Mouse (Mus musculus): Measurements from ENCODE around the gene Gm45208. TPM values are rescaled to one million over a fixed set of nuclear protein-coding genes. Genes with fewer than 3 reads are reported as not detected.
"Not testable (repeated sequence)": the region's sequence is repeated elsewhere in the genome, so short reads cannot be mapped to it uniquely, and the experiment has no call there.

Gene Gm45208
- total RNA-seq, 2 experiments from 2014 or later: not detected

GRCm38 (mm10) chrX:7727176-7727575, 5.1 kb downstream of the Gm45208 start:
- no peak for DNase-seq (ENCODE audit: low spot score in 2 of 2)

- DNase-seq (ENCODE audit: low spot score in 2 of 2): peak; percentile 68 to 77
Observed at GRCm38 (mm10) chrX:7728215-7728921, 6.3 kb downstream of the Gm45208 start, which contains the start of gene Praf2. TSS of gene Praf2 (plus strand) at chrX:7728439.

- no peak for DNase-seq (ENCODE audit: low spot score in 2 of 2)
Observed at GRCm38 (mm10) chrX:7728922-7729265, 6.8 kb downstream of the Gm45208 start.

- DNase-seq (ENCODE audit: low spot score in 2 of 2): peak; percentile 71 to 77
Observed at GRCm38 (mm10) chrX:7733571-7734156, 11.6 kb downstream of the Gm45208 start.

- DNase-seq (ENCODE audit: low spot score in 2 of 2): no peak
Observed at GRCm38 (mm10) chrX:7739336-7740081, 17.5 kb downstream of the Gm45208 start.

GRCm38 (mm10) chrX:7740082-7740819, 18.2 kb downstream of the Gm45208 start:
- DNase-seq (ENCODE audit: low spot score in 2 of 2): no peak

- no peak for DNase-seq (ENCODE audit: low spot score in 2 of 2)
Observed at GRCm38 (mm10) chrX:7741103-7741502, 19.1 kb downstream of the Gm45208 start.

GRCm38 (mm10) chrX:7743470-7743869, 21.4 kb downstream of the Gm45208 start:
- DNase-seq (ENCODE audit: low spot score in 2 of 2): no peak

- no peak for DNase-seq (ENCODE audit: low spot score in 2 of 2)
Observed at GRCm38 (mm10) chrX:7744940-7745339, 22.9 kb downstream of the Gm45208 start.

- no peak for DNase-seq (ENCODE audit: low spot score in 2 of 2)
Observed at GRCm38 (mm10) chrX:7745429-7745828, 23.4 kb downstream of the Gm45208 start.

- DNase-seq (ENCODE audit: low spot score in 2 of 2): peak; percentile 57 to 73
Observed at GRCm38 (mm10) chrX:7750432-7751116, 28.5 kb downstream of the Gm45208 start, which contains the start of gene Ccdc120. TSS of gene Ccdc120 (minus strand) at chrX:7750905.

GRCm38 (mm10) chrX:7753627-7754026, 31.6 kb downstream of the Gm45208 start:
- DNase-seq (ENCODE audit: low spot score in 2 of 2): not testable (repeated sequence)

GRCm38 (mm10) chrX:7762137-7762920, 40.3 kb downstream of the Gm45208 start, which contains the start of gene Tfe3:
TSS of gene Tfe3 (plus strand) at chrX:7762560.
- DNase-seq (ENCODE audit: low spot score in 2 of 2): peak; percentile 80 to 84

GRCm38 (mm10) chrX:7762921-7763197, 40.8 kb downstream of the Gm45208 start:
- no peak for DNase-seq (ENCODE audit: low spot score in 2 of 2)

- peak in 1 of 2 experiments; percentile 20 for DNase-seq (ENCODE audit: low spot score in 2 of 2)
Observed at GRCm38 (mm10) chrX:7763631-7764393, 41.8 kb downstream of the Gm45208 start.

- DNase-seq (ENCODE audit: low spot score in 2 of 2): no peak
Observed at GRCm38 (mm10) chrX:7764657-7765280, 42.7 kb downstream of the Gm45208 start.

GRCm38 (mm10) chrX:7765281-7765670, 43.2 kb downstream of the Gm45208 start:
- DNase-seq (ENCODE audit: low spot score in 2 of 2): no peak

GRCm38 (mm10) chrX:7765764-7766163, 43.7 kb downstream of the Gm45208 start:
- no peak for DNase-seq (ENCODE audit: low spot score in 2 of 2)

Measured in layer of hippocampus, postnatal 10 days (tissue).